Mouse (Mus musculus) heart, adult 2 months (tissue): ENCODE measurements around the gene Ndufaf8.

ENCODE experiments used
- CTCF ChIP-seq: fragments of 200-600 bp; IDR thresholded peaks from 2 replicates; pipeline ENCODE4 v1.8.1; 2022; ENCODE audit warnings: antibody characterized with exemption, mild to moderate bottlenecking, moderate library complexity
- POLR2A ChIP-seq: fragments of 200-500 bp; IDR thresholded peaks from 2 replicates; pipeline ENCODE4 v1.6.1; 2011; ENCODE audit warnings: mild to moderate bottlenecking, low read depth, low read length, control low read depth; ENCODE audit not compliant: insufficient read depth

DNA sequence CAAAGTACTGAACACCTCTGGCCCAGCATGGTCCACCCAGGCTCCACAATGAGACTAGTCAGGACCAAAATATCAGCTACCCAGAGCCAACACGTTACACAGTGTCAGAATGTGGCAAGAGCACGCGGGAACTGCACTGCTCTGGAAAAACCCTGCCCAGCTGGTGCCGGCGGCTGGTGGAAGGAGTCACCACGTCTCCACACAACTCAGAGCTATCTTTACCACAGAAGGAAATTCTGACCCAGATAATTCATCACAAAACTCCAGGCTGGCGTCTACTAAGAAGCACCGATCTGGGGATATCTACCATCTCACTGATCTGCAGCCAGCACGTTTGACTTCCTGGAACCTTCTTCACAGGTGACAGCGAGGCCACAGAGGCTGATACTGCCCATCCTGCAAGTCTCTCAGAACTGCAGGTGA lies 40.6 kb downstream of the Ndufaf8 start:
- TF ChIP-seq POLR2A (no peak), CTCF (no peak)
